Mouse (Mus musculus) cerebellum, postnatal 10 days (tissue): ENCODE measurements around the gene Gstz1.
"Not testable (repeated sequence)": the region's sequence is repeated elsewhere in the genome, so short reads cannot be mapped to it uniquely, and the experiment has no call there.

Source experiments
- DNase-seq, 2 experiments: peaks; one replicate each; pipeline ENCODE4 v3.0.0; 2021; ENCODE audit warnings: mixed read lengths in 2 of 2

Gstz1 gene

DNA sequence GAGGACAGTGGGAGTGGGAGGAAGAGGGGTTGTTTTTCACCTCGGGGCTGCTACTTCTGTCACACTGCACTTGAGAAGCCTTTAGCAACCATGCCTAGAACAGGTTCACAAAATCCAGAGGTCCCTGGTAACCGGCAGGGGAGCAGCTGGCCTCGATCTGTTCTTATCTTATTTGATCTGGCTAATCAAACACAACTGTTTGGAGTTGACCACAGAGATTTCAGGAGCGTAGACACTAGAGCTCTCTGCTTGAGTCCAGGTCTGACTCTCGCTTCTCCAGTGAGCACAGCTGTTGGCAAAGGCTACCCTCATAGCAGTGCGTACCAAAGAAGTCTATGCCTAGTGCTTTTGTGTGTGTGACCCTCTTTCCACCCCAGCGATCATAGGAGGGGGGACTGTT lies 11.1 kb downstream of the Gstz1 start:
- DNase-seq: no peak

DNA sequence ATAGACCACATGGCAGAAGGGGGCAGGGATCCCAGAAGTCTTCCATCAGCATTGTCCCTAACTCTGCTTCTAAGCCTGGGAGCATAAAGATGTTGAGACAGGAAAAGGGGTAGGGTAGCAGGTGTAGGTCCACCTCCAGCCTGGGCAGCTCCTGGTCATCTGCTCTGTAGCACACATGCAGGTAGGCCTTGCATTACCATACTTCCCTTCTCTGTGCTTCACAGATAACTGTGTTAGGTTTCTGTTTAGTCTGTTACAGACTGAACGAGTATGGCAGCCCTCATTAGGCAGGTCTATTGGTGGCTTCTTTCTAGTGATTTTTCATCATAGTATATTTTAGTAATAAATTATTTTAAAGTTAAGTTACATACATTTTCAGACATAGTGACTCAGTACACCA lies 13.3 kb downstream of the Gstz1 start:
- DNase-seq: no peak

DNA sequence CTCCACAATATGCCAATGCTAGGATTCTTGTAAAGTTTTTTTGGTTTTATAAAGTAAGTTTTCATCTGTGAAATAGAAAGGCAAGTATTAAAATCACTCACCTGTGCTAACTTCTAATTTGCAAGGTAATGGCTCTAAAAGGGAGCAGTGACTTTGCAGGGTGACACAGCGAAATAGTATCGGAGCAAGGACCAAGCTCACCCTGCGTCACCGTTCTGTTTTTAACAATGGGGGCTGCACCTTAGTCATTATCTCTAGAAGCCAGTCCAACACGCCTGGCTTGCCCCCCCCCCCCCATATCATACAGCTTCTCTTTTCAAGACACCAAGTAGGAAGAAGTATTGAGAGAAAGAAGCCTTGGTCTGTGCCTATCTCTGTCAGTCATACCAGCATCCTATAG lies 13.8 kb downstream of the Gstz1 start:
- no peak for DNase-seq

DNA sequence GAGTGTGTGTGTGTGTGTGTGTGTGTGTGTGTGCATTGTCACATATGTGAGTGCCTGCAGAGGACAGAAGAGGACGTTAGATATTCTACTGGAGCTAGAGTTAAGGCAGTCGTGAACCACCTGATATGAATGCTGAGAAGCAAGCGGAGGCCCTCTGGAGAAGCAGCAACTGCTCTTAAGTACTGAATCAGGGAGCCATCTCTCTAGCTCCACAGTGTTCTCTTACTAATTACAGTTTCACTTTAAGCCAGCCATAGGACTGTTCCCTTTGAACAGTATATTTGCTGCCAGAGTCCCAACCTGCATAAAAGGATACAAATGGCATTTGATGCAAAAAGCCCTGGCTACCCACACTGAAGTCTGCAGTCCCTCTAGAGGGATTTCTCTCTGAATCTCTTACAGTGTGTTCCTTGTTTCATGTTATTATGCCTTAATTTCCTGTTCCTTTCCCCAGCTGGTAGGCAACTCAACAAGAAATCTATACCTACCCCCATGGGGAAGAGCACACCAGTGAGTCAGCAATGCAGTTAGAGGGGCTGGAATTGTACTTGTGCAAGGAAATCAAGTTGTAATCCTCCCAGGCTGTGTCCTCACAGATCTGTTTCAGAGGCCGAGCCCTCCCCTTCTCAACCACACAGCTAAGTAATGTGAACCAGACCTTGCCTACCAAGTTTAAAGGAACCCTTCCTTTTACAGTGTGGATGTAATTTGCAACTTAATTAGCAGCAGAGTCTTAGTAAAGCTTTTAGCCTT lies 28.4 kb downstream of the Gstz1 start:
- no peak for DNase-seq

DNA sequence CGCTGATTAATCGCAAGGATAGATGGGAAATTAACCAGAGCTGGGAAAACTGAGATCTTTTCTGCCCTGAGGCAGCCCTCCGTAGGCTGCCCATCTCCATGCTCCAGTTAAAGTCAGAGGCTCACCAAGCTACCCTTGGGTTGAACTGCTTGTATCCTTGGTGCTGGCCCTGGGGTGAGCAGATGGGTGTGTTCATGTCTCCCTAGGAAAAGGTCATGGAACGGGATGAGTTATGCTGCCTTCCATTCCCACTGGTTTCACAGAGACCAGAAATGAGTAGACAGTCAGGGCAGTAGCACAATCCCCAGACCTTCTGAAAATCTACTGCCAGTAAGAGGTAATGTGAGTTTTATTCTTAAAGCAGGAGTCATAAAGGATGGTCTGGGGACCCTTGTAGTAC lies 30.7 kb downstream of the Gstz1 start:
- no peak for DNase-seq

DNA sequence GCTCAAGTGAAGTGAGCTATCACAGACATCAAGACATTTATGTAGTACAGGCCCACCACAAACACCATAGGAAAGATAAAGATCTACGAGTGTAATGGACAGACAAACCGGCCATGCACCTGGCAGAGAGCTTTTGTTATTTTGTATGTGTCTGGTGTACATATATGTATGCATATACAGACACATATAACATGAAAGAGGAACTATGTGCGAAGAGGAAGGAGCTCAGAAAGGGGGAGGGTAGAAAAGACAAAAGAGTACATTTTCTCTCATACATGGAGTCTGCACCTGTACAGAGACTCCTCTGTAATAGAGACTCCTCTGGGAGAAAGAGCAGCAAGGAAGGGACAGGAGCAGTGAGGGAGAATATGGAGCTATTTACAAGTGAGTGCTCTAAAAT lies 46.0 kb downstream of the Gstz1 start:
- no peak for DNase-seq

DNA sequence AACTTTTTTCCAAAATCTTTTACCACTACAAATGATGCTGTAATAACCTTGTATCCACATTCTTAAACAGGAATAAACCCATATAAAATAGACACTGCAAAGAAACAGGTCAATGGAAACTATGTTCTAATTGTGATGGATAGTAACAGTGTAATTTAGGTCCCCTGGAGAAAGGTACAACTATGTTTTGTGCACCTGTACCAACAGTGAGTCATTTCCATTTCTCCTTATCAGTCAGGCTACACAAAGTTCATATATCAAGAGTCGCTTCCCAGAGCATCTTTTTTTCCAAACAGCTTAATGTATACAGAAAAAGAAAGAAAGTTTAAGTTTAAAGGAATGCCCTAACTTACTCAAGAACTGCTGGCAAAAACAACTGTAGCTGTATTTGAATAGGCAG lies 48.1 kb downstream of the Gstz1 start:
- no peak for DNase-seq

DNA sequence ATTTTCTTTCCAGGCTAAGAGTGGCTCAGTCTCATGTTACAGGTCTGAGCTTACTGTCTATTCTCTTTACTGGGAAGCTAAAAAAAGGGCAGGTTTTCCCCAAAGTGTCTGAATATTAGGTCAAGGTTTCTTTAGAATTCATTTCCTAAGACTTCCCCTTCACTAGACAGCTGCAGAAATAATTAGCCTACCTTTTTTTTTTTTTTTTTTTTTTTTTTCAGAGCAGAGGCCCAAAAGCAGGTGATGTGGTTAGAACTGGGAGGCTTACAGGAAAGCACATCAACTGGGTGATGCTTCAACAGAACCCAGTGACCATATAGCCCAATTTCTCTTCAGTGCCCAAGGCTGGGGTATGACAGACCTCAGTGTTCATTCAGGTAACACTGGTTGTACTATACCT lies 49.3 kb downstream of the Gstz1 start:
- DNase-seq: no peak

DNA sequence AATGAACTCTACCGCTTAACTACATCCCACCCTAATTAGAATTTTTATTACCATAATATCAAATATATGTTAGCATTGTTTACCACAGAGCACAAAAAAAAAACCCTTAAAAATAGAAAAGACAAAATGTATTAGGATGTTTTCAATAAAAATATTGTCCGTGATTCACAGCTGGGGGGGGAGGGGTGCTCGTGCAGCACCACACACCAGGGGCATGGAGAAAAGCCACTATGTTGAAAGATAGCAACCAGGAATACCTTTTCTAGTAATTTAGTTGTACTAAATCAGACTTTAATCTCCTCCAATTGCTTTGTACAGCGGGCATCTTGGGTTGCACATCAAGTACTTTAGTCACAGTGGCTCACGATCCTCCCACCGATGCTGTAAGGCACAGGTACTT lies 51.8 kb downstream of the Gstz1 start:
- peak; percentile 12 to 19 for DNase-seq

DNA sequence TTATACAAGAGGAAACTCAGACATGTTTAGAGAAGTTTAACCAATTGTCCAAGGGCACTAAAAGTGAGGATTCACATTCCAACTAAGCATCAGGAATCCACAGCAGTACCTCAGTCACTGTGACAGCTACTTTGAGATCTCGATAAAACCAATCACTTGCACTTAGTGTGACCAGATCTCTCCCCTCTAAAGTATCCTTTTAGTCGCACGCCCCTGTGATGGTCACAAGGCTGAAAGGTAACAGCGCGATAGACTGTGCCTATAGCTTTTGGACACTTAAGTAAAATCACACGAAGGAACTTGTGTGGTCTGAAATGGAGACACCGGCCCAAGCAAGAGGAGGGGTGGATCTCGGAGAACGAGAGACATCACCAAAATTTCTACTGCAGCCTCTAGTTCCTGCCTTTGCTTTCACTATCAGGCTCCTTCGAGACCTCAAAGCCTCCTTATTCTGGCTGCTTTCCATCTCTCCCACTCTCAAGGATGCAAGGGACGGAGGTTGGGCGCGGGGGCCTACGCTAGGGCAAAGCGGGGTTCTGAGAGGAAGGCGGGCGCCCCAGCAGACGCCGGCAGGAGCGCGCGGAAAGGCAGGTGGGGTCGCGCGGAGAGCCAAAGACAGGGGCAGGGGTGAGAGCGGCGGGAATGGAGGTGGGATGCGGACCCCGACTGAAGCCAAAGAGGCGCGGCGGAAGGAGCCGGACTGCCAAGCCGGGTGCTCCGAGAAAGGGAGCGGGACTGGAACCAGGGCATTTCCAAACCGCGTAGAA lies 52.4 kb downstream of the Gstz1 start, which contains the start of gene Samd15:
Samd15 (plus strand) TSS at position 518 of the 767 bp plus-strand sequence.
- peak; percentile 70 to 74 for DNase-seq

DNA sequence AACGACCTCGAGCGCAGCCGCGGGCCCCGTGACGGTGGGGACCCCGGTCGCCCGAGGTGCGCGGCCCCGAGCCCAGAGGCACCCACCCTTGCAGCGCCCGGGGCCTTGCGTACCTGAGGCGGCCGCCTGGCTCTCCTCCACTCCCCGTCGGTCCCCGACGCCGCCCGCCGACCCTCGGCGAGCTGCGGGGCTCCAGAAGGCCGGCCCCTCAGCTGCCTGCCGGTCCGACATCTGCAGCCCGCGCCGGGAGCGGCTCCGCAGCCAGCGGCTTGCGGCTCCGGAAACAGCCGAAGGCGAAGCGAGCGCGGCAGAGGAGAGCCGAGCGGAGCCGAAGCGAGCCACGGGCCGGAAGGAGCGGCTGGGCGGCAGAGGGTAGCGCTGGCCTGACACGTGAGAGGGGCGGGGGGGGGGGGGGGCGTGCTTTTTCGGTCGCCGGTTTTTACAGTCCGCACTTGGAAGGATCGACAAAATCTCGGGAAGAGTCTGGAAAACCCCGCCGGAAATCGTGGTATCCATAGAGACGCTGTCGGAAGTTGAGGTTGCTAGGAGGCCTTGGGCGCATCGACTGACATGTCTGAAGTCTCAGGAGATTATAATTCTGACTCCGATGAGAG lies 53.1 kb downstream of the Gstz1 start, which contains the start of gene Tmed8:
Tmed8 (minus strand) TSS at position 482 of the 614 bp plus-strand sequence.
- peak; percentile 87 to 89 for DNase-seq

DNA sequence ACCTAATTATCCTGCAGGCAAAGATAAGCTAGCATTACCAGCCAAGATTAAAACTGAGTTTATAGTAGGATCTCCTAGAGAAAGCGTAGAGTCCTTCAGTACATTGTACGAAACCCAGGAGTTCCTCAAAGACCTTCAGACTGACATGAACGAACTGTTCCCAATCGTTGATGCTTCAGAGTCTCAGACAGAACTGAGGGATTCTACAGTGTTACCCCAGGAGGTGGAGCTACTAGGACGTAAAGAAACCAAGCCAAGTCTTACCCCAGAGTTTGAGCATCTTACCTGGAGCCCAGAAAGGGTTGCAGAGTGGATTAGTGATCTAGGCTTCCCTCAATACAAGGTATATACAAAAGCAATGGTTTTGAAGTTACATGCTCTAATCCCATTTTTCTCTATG lies 54.7 kb downstream of the Gstz1 start:
- no peak for DNase-seq

DNA sequence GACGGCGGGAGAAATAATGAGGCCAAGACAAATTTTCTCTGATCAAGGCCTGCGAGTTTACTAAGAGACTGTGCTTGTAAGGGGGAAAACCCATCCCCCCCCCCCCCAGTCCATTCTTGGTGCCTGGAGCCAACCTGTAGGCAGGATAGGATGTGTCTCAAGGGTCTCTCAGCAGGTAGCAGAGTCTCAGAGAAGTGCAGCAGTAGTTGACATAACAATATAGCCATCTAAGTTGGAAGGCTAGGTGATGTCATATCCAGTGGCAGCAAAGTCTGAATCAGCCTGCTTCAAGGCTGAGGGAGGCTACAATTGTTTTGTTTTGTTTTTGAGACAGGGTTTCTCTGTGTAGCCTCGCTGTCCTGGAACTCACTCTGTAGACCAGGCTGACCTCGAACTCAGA lies 58.8 kb downstream of the Gstz1 start:
- DNase-seq: not testable (repeated sequence)

DNA sequence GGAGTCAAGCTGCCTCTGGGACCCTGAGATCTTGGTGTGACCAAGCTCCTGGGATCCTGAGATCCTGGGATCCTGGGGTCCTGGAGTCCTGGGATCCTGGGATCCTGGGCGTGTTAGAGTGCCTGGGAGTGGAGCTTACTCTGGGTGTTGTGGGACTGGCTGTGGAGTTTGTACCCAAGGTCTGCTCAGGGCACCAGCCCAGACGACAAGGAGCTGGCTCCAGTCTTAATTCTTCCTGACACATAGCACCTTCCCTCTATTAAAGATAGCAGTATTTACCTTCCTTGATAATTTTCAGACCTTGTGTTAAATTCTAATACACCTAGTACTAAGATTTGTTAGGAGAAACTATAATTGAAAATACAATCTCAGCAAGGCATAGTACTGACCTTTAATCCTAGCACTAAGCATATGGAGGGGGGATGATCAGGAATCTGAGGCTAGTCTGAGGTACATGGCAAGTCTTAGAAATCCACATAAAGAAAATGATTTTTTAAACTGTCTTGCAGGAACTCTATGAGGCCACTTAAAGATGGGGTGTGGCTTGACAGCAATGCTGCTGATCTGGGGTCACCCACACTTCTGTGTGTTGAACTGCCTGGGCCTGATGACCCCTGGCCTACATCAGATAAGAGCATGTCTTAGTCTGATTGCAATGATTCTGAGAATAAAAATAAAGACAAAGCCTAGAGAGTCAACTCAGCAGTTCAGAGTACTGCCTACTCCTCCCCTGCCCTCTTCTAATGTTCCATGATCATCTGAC lies 66.1 kb downstream of the Gstz1 start:
- DNase-seq: no peak
